Mouse (Mus musculus): ENCODE results near the gene Kcna4. TPM values are rescaled to one million over a fixed set of nuclear protein-coding genes. Genes with fewer than 3 reads are reported as not detected.

The Kcna4 gene
- polyA plus RNA-seq, 1 experiment from 2014 or later: 0.26 TPM

DNA sequence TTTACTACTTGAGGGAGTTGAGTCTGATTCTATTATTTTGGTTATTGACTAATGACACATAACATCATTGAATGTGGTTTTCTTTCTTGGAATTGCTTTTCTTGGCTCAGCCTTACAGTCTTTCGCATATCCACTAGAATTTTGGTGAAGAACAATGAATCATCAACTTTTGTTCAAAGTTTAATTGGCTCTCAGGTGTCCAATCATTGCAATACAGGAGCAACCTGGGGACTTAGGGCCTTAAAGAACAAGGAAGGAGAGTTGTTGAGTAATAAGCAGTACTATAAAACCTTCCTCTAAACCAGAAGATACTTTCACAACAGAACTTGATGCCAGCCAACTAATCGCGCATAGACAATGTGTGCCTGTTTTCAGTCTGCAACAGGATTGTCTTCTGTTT, 36.8 kb downstream of the Kcna4 start:
- Histone ChIP-seq H3K9me3 (ENCODE audit: control insufficient read depth) (no peaks in the 10 kb centered on the region), H3K4me2 (replicated peaks; ENCODE audit: low read depth) (no peak overlapping the region), H3K27ac (ENCODE audit: low read depth, low read length) (no peak overlapping the region), H3K27me3 (replicated peaks; ENCODE audit: control insufficient read depth, insufficient read depth, low read length) (no peaks in the 10 kb centered on the region), H3K9ac (ENCODE audit: low read depth, low read length) (no peak overlapping the region), H3K4me3 (ENCODE audit: low read depth, low read length) (no peak overlapping the region), H3K4me1 (replicated peaks; ENCODE audit: control insufficient read depth, insufficient read depth, low read length) (no peaks in the 10 kb centered on the region), H3K36me3 (ENCODE audit: control insufficient read depth, insufficient read depth) (no peaks in the 10 kb centered on the region)
- TF ChIP-seq CTCF (IDR thresholded peaks at IDR 0.05; ENCODE audit: low read depth): no peak
- WGBS: 90% methylated on average over 3 of the region's 3 CpGs
- ATAC-seq: no peak

DNA sequence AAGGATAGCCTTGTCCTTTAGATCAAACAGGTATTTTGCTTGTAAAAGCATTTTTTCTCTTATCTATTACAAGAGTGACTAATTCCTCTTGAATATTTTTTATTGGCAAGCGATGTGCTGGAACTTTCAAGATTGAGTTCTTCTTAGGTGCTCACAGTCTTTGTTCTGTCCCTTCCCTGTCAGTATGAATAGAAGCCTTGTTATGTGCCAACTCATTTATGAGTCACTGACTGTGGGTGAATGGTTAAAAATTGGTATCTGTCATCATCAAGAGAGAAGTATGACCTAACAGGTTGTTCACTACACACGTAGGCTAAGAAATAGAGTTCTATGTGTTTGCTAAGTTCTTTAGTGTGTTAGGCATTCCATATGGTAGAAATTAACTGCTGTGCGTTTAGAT, 50.9 kb downstream of the Kcna4 start:
- H3K27ac ChIP-seq (ENCODE audit: low read depth, low read length): no peak overlapping the region
- no peak overlapping the region for H3K4me2 ChIP-seq (replicated peaks; ENCODE audit: low read depth)
- no peak for TF ChIP-seq CTCF (IDR thresholded peaks at IDR 0.05; ENCODE audit: low read depth)
- H3K9me3 ChIP-seq (ENCODE audit: control insufficient read depth): no peaks in the 10 kb centered on the region
- H3K9ac ChIP-seq (ENCODE audit: low read depth, low read length): no peak overlapping the region
- H3K4me3 ChIP-seq (ENCODE audit: low read depth, low read length): no peak overlapping the region
- no peak for ATAC-seq
- no peaks in the 10 kb centered on the region for H3K4me1 ChIP-seq (replicated peaks; ENCODE audit: control insufficient read depth, insufficient read depth, low read length)
- WGBS: 75% methylated on average over 3 of the region's 3 CpGs
- no peaks in the 10 kb centered on the region for H3K36me3 ChIP-seq (ENCODE audit: control insufficient read depth, insufficient read depth)
- no peaks in the 10 kb centered on the region for H3K27me3 ChIP-seq (replicated peaks; ENCODE audit: control insufficient read depth, insufficient read depth, low read length)

DNA sequence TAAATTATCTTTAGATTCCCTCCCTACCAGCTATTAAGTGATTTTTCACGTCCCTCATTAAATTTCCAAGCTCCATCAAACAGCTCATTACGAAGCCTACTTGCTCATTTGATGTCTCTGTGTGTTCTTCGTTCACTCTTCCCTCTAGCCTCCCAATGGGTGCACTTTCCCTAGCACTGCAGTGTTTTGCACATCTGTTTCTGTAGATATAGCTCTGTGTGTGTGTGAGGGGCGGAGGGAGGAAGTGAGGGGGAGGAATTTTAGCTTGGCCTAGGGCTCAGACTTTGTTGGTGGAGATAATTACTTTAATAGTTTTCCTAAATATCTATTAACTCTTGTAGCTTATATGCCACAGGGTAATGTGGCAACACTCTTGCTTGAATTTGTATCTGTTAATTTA, 54.4 kb downstream of the Kcna4 start:
- no peaks in the 10 kb centered on the region for H3K4me1 ChIP-seq (replicated peaks; ENCODE audit: control insufficient read depth, insufficient read depth, low read length)
- H3K27me3 ChIP-seq (replicated peaks; ENCODE audit: control insufficient read depth, insufficient read depth, low read length): no peaks in the 10 kb centered on the region
- no peak for ATAC-seq
- 70% methylated on average over 4 of the region's 4 CpGs for WGBS
- no peak overlapping the region for H3K27ac ChIP-seq (ENCODE audit: low read depth, low read length)
- H3K36me3 ChIP-seq (ENCODE audit: control insufficient read depth, insufficient read depth): no peaks in the 10 kb centered on the region
- TF ChIP-seq CTCF (IDR thresholded peaks at IDR 0.05; ENCODE audit: low read depth): no peak
- no peak overlapping the region for H3K4me3 ChIP-seq (ENCODE audit: low read depth, low read length)
- H3K9me3 ChIP-seq (ENCODE audit: control insufficient read depth): no peaks in the 10 kb centered on the region
- no peak overlapping the region for H3K9ac ChIP-seq (ENCODE audit: low read depth, low read length)
- H3K4me2 ChIP-seq (replicated peaks; ENCODE audit: low read depth): no peak overlapping the region

DNA sequence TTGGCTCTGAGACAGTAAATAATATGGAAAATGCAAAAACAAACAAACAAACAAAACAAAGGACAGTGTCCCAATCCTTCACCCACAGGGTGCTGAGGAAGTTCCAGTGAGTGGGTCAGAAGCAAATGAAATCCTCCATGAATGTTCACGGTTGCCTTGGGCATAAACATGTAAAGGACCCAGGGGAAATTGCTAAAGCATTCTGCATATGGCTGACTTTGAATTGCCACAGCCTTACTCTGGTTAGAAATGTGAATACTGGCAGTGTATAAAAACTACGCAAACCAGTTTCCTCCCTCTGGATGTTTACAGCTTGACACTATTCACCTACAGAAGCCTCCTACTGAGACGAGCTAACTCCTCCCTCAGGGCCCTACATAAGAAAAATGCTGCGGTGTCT, 54.9 kb downstream of the Kcna4 start:
- no peak for TF ChIP-seq CTCF (IDR thresholded peaks at IDR 0.05; ENCODE audit: low read depth)
- H3K9me3 ChIP-seq (ENCODE audit: control insufficient read depth): no peaks in the 10 kb centered on the region
- no peak for ATAC-seq
- no peak overlapping the region for H3K9ac ChIP-seq (ENCODE audit: low read depth, low read length)
- no peak overlapping the region for H3K4me2 ChIP-seq (replicated peaks; ENCODE audit: low read depth)
- H3K27me3 ChIP-seq (replicated peaks; ENCODE audit: control insufficient read depth, insufficient read depth, low read length): no peaks in the 10 kb centered on the region
- no peaks in the 10 kb centered on the region for H3K4me1 ChIP-seq (replicated peaks; ENCODE audit: control insufficient read depth, insufficient read depth, low read length)
- 65% methylated on average over 4 of the region's 4 CpGs for WGBS
- no peak overlapping the region for H3K27ac ChIP-seq (ENCODE audit: low read depth, low read length)
- H3K4me3 ChIP-seq (ENCODE audit: low read depth, low read length): no peak overlapping the region
- H3K36me3 ChIP-seq (ENCODE audit: control insufficient read depth, insufficient read depth): no peaks in the 10 kb centered on the region

Other genes starting within 250 kb of the Kcna4 start
- gene Fshb, start 231.0 kb upstream of the Kcna4 start, polyA plus RNA-seq (2015; fragmentation: Nextera tagmentation; extraction: Ambion mirVana): not detected in 2 replicates